Mouse (Mus musculus) embryo, embryonic 9.5 days (tissue): ENCODE measurements around the gene Dnajc30.
"Not testable (repeated sequence)": the region's sequence is repeated elsewhere in the genome, so short reads cannot be mapped to it uniquely, and the experiment has no call there.

Source experiments
- DNase-seq: peaks from one replicate; pipeline ENCODE4 v3.0.0-alpha.2; 2017; ENCODE audit errors: extremely low spot score

Gene Dnajc30

GRCm38 (mm10) chr5:135063629-135064381 is at the start of gene Dnajc30:
Gene Dnajc30, plus strand, starts transcription at chr5:135064202.
- peak; percentile 96 for DNase-seq

- peak; percentile 81 for DNase-seq
Observed at GRCm38 (mm10) chr5:135015497-135015896, 48.5 kb upstream of the Dnajc30 start.

- no peak for DNase-seq
Observed at GRCm38 (mm10) chr5:135016224-135016759, 47.7 kb upstream of the Dnajc30 start.

- DNase-seq = no peak
Observed at GRCm38 (mm10) chr5:135021814-135022213, 42.2 kb upstream of the Dnajc30 start.

- peak; percentile 91 for DNase-seq
Observed at GRCm38 (mm10) chr5:135023344-135024173, 40.4 kb upstream of the Dnajc30 start, which contains the start of gene Stx1a. Gene Stx1a, plus strand, starts transcription at chr5:135023482.

- no peak for DNase-seq
Observed at GRCm38 (mm10) chr5:135024665-135025224, 39.3 kb upstream of the Dnajc30 start.

- no peak for DNase-seq
Observed at GRCm38 (mm10) chr5:135025899-135026298, 38.1 kb upstream of the Dnajc30 start.

- DNase-seq = no peak
Observed at GRCm38 (mm10) chr5:135029007-135029854, 34.8 kb upstream of the Dnajc30 start.

- no peak for DNase-seq
Observed at GRCm38 (mm10) chr5:135032581-135032980, 31.4 kb upstream of the Dnajc30 start.

GRCm38 (mm10) chr5:135034593-135034992 is 29.4 kb upstream of the Dnajc30 start:
- DNase-seq = no peak

- DNase-seq = no peak
Observed at GRCm38 (mm10) chr5:135035608-135036359, 28.2 kb upstream of the Dnajc30 start.

- DNase-seq = no peak
Observed at GRCm38 (mm10) chr5:135037946-135038345, 26.1 kb upstream of the Dnajc30 start.

GRCm38 (mm10) chr5:135039541-135039940 is 24.5 kb upstream of the Dnajc30 start:
- DNase-seq = no peak

- DNase-seq = no peak
Observed at GRCm38 (mm10) chr5:135040059-135040458, 23.9 kb upstream of the Dnajc30 start.

- DNase-seq = no peak
Observed at GRCm38 (mm10) chr5:135040777-135041176, 23.2 kb upstream of the Dnajc30 start.

GRCm38 (mm10) chr5:135042105-135042788 is 21.8 kb upstream of the Dnajc30 start:
- peak; percentile 32 for DNase-seq

- no peak for DNase-seq
Observed at GRCm38 (mm10) chr5:135044575-135044974, 19.4 kb upstream of the Dnajc30 start.

GRCm38 (mm10) chr5:135048539-135048938 is 15.5 kb upstream of the Dnajc30 start:
- no peak for DNase-seq

GRCm38 (mm10) chr5:135049268-135049667 is 14.7 kb upstream of the Dnajc30 start:
- not testable (repeated sequence) for DNase-seq

GRCm38 (mm10) chr5:135053356-135053755 is 10.6 kb upstream of the Dnajc30 start:
- no peak for DNase-seq
